Mouse (Mus musculus): ENCODE data around the gene LTO1. TPM values are rescaled to one million over a fixed set of nuclear protein-coding genes. Genes with fewer than 3 reads are reported as not detected.
A peak's percentile ranks its signal among the peaks of the same experiment; 100 is the strongest.

Gene LTO1
- 17.1 and 17.8 TPM in 2 replicates for polyA plus RNA-seq (2015; fragmentation: Nextera tagmentation; extraction: Ambion mirVana)

GRCm38 (mm10) chr7:144914948-144915750 lies at the start of gene LTO1:
TSS of gene LTO1 (plus strand) at chr7:144915100.
- Histone ChIP-seq H3K36me3 (ENCODE audit: control insufficient read depth, insufficient read depth, low read length) (peaks cover 18% of the 10 kb centered on the region; the same call in 1 of the 2 replicates), H3K9me3 (ENCODE audit: control insufficient read depth, low read length) (no peaks in the 10 kb centered on the region), H3K27me3 (ENCODE audit: control insufficient read depth, insufficient read depth, low read length) (no peaks in the 10 kb centered on the region), H3K4me3 (ENCODE audit: low read depth, low read length) (peak within 1 kb of the TSS; percentile 77), H3K4me2 (replicated peaks; ENCODE audit: low read depth) (peak within 1 kb of the TSS; percentile 98), H3K9ac (ENCODE audit: low read length) (peak within 1 kb of the TSS; percentile 84), H3K27ac (replicated peaks) (peak within 1 kb of the TSS; percentile 81), H3K4me1 (replicated peaks; ENCODE audit: control insufficient read depth, insufficient read depth) (no peaks in the 10 kb centered on the region)
- DNase-seq (ENCODE audit: low spot score) (peak; percentile 94), ATAC-seq (ENCODE audit: low FRiP score, low TSS enrichment) (peak; percentile 90)
- TF ChIP-seq EP300 (optimal IDR thresholded peaks at IDR 0.05) (peak; percentile 75), CTCF (IDR thresholded peaks at IDR 0.05; ENCODE audit: low read depth) (no peak)
- under 1% methylated on average over 55 of the region's 55 CpGs for WGBS

- H3K4me3 ChIP-seq (ENCODE audit: low read depth, low read length): no peak overlapping the region
- DNase-seq (ENCODE audit: low spot score) (no peak), ATAC-seq (ENCODE audit: low FRiP score, low TSS enrichment) (no peak)
- 0 out of 2 replicates have a peak, but pooled peaks cover under 1% of the 10 kb centered on the region for H3K27me3 ChIP-seq (ENCODE audit: control insufficient read depth, insufficient read depth, low read length)
- no peaks in the 10 kb centered on the region for H3K9me3 ChIP-seq (ENCODE audit: control insufficient read depth, low read length)
- H3K4me1 ChIP-seq (replicated peaks; ENCODE audit: control insufficient read depth, insufficient read depth): no peaks in the 10 kb centered on the region
- H3K36me3 ChIP-seq (ENCODE audit: control insufficient read depth, insufficient read depth, low read length): no peaks in the 10 kb centered on the region
- no peak overlapping the region for H3K9ac ChIP-seq (ENCODE audit: low read length)
- 60% methylated on average over 4 of the region's 4 CpGs for WGBS
- H3K4me2 ChIP-seq (replicated peaks; ENCODE audit: low read depth): no peak overlapping the region
- no peak for TF ChIP-seq EP300 (optimal IDR thresholded peaks at IDR 0.05)
- no peak for TF ChIP-seq CTCF (IDR thresholded peaks at IDR 0.05; ENCODE audit: low read depth)
- H3K27ac ChIP-seq (replicated peaks): no peak overlapping the region
Observed at GRCm38 (mm10) chr7:144867161-144867560, 47.7 kb upstream of the LTO1 start.

DNA sequence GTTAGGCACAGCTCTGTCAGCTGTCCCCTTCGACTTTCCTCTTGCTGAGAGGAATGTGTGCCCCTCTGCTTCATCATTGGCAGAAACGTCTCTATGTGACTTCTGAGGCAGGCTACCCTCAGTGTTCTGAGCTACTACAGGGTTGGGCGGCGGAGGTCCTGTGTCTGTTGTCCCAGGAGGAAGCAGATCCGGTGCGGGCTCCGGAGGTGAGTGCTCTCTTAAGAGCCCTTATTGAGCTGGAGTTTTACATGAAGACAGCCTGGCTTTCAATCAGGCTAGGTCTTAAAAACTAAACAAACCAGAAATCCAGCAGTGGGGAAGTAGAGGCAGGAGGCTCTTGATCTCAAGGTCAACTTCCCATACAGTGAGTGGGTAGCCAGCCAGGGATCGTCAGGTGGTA lies 47.3 kb upstream of the LTO1 start:
- no peak for DNase-seq (ENCODE audit: low spot score)

DNA sequence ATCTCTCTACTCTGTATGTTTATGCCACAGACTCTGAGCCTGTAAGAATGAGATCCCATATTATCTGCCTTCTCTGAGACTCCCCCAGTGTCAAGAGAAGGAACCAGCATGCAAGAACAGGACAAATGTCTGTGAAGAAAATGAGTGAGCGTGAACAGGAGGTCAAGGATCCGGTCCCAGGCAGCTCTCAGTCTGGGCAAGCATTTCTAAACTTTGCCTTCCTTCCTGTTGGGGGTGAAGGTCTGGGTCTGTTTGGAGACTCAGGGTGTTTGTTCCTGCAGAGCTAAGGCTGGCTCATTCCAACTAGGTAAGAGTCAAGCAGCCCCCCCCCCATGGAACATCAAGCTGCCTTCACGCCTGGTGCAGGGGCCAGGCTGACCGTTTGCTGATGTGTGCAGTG lies 42.5 kb upstream of the LTO1 start:
- Histone ChIP-seq H3K9me3 (ENCODE audit: control insufficient read depth, low read length) (no peaks in the 10 kb centered on the region), H3K4me2 (replicated peaks; ENCODE audit: low read depth) (no peak overlapping the region), H3K9ac (ENCODE audit: low read length) (no peak overlapping the region), H3K4me3 (ENCODE audit: low read depth, low read length) (no peak overlapping the region), H3K4me1 (replicated peaks; ENCODE audit: control insufficient read depth, insufficient read depth) (no peaks in the 10 kb centered on the region), H3K27ac (replicated peaks) (no peak overlapping the region), H3K36me3 (ENCODE audit: control insufficient read depth, insufficient read depth, low read length) (no peaks in the 10 kb centered on the region), H3K27me3 (ENCODE audit: control insufficient read depth, insufficient read depth, low read length) (no peaks in the 10 kb centered on the region)
- ATAC-seq (ENCODE audit: low FRiP score, low TSS enrichment) (no peak), DNase-seq (ENCODE audit: low spot score) (no peak)
- TF ChIP-seq EP300 (optimal IDR thresholded peaks at IDR 0.05) (no peak), CTCF (IDR thresholded peaks at IDR 0.05; ENCODE audit: low read depth) (no peak)
- 71% methylated on average over 4 of the region's 4 CpGs for WGBS

More for the DNA sequence above, 47.3 kb upstream of the LTO1 start:
- Histone ChIP-seq H3K4me2 (replicated peaks; ENCODE audit: low read depth) (no peak overlapping the region), H3K27ac (replicated peaks) (no peak overlapping the region), H3K9ac (ENCODE audit: low read length) (no peak overlapping the region), H3K9me3 (ENCODE audit: control insufficient read depth, low read length) (no peaks in the 10 kb centered on the region), H3K4me3 (ENCODE audit: low read depth, low read length) (no peak overlapping the region), H3K27me3 (ENCODE audit: control insufficient read depth, insufficient read depth, low read length) (no peaks in the 10 kb centered on the region), H3K36me3 (ENCODE audit: control insufficient read depth, insufficient read depth, low read length) (no peaks in the 10 kb centered on the region), H3K4me1 (replicated peaks; ENCODE audit: control insufficient read depth, insufficient read depth) (no peaks in the 10 kb centered on the region)
- no peak for TF ChIP-seq EP300 (optimal IDR thresholded peaks at IDR 0.05)
- TF ChIP-seq CTCF (IDR thresholded peaks at IDR 0.05; ENCODE audit: low read depth): no peak
- ATAC-seq (ENCODE audit: low FRiP score, low TSS enrichment): no peak
- 79% methylated on average over 8 of the region's 8 CpGs for WGBS

DNA sequence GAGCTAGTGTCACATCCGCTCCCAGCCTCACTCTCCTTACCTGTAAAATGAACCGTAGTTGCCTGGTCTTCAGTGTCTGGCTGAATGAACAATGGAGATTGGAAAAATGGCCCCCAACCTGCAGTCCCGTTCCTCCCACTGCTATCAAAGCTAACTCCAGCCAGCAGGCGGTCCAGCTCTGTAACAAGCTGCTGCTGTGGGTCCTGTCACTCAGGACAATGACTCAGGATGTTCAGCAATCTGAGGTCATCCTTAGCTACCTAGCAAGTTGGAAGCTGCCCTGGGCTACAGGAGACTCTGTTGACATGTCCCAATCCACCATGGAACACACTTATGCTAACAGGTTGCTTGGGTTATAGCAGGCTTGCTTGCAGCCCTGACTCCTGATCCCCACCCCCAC lies 41.7 kb upstream of the LTO1 start:
- H3K4me2 ChIP-seq (replicated peaks; ENCODE audit: low read depth): no peak overlapping the region
- no peak overlapping the region for H3K27ac ChIP-seq (replicated peaks)
- no peaks in the 10 kb centered on the region for H3K9me3 ChIP-seq (ENCODE audit: control insufficient read depth, low read length)
- H3K36me3 ChIP-seq (ENCODE audit: control insufficient read depth, insufficient read depth, low read length): no peaks in the 10 kb centered on the region
- ATAC-seq (ENCODE audit: low FRiP score, low TSS enrichment): no peak
- H3K4me3 ChIP-seq (ENCODE audit: low read depth, low read length): no peak overlapping the region
- no peaks in the 10 kb centered on the region for H3K4me1 ChIP-seq (replicated peaks; ENCODE audit: control insufficient read depth, insufficient read depth)
- H3K27me3 ChIP-seq (ENCODE audit: control insufficient read depth, insufficient read depth, low read length): no peaks in the 10 kb centered on the region
- 80% methylated on average over 4 of the region's 4 CpGs for WGBS
- no peak for DNase-seq (ENCODE audit: low spot score)
- TF ChIP-seq CTCF (IDR thresholded peaks at IDR 0.05; ENCODE audit: low read depth): no peak
- TF ChIP-seq EP300 (optimal IDR thresholded peaks at IDR 0.05): no peak
- H3K9ac ChIP-seq (ENCODE audit: low read length): no peak overlapping the region

DNA sequence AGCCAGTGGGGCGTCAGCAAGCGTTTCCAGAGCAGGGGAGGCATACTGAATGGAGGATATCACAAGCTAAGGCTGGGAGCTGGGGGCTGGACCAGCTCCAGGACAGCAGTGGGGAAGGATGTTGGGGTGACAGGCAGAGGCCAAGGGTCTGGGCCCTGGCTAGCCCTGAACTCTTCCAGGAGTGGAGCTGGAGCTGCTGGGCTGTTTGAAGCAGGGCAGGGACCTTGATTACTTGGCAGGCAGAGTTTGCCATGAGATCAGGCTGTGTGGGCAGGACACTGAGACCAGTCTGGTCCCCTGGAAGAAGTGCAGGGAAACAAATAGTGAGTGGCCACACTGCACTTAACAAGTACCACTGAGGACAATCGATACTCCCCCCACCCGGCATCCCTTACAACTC lies 40.7 kb upstream of the LTO1 start:
- Histone ChIP-seq H3K9ac (ENCODE audit: low read length) (no peak overlapping the region), H3K4me2 (replicated peaks; ENCODE audit: low read depth) (no peak overlapping the region), H3K27me3 (ENCODE audit: control insufficient read depth, insufficient read depth, low read length) (no peaks in the 10 kb centered on the region), H3K27ac (replicated peaks) (no peak overlapping the region), H3K4me1 (replicated peaks; ENCODE audit: control insufficient read depth, insufficient read depth) (no peaks in the 10 kb centered on the region), H3K4me3 (ENCODE audit: low read depth, low read length) (no peak overlapping the region), H3K9me3 (ENCODE audit: control insufficient read depth, low read length) (no peaks in the 10 kb centered on the region), H3K36me3 (ENCODE audit: control insufficient read depth, insufficient read depth, low read length) (no peaks in the 10 kb centered on the region)
- ATAC-seq (ENCODE audit: low FRiP score, low TSS enrichment): no peak
- WGBS: 75% methylated on average over 4 of the region's 4 CpGs
- TF ChIP-seq CTCF (IDR thresholded peaks at IDR 0.05; ENCODE audit: low read depth) (no peak), EP300 (optimal IDR thresholded peaks at IDR 0.05) (no peak)
- DNase-seq (ENCODE audit: low spot score): no peak

Measured in stomach, postnatal 0 days (tissue).